ENCODE assay signal across 25 mouse cellular contexts in the genomic region with DNA sequence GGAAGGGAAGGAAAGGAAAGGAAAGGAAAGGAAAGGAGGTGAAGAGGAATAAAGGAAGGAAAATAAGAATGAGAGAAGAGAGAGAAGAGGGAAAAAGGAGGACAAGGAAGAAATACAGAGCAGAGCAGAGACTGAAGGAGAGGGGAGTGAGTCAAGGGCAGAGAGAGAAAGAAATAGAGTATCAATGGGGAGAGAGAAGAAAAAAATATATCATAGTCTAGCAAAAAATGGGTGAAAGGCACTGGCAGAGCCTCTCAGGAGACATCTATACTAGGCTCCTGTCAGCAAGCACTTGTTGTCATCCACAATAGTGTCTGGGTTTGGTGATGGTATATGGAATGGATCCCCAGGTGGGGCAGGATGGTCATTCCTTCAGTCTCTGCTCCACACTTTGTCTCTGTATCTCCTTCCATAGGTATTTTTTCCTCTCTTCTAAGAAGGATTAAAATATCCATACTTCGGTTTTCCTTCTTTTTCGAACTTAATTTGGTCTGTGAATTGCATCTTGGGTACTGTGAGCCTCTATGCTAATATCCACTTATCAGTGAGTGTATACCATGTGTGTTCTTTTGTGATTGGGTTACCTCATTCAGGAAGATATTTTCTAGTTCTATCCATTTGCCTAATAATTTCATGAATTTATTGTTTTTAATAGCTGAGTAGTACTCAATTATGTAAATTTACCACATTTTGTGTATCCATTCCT. TPM values are rescaled to one million over a fixed set of nuclear protein-coding genes. Genes with fewer than 3 reads are reported as not detected.
DNase-seq lines count a peak whose midpoint lies in the region; ATAC-seq and TF ChIP-seq lines count a peak whose summit lies in the region.
"Had no signal": no experiment of that assay in that cellular context is flagged by ENCODE, and none has a peak within 500 bp of the region (broad histone marks: within the 10 kb centered on the region; RNA-seq: fewer than 3 reads in every experiment).

No protein-coding gene starts in this region.

- TF ChIP-seq CTCF in G1E (IDR thresholded peaks at IDR 0.05; ENCODE audit: low read depth, low read length) = no peak
- no peak for TF ChIP-seq CTCF in MEL (IDR thresholded peaks at IDR 0.05 in 2 of 3, conservative IDR thresholded peaks at IDR 0.05 in 1 of 3; ENCODE audit: control insufficient read depth in 1 of 3, insufficient read depth in 1 of 3, low read depth in 2 of 3, low read length in 3 of 3, poor library complexity in 1 of 3, severe bottlenecking in 1 of 3)

- H3K27me3 ChIP-seq in G1E (ENCODE audit: insufficient read depth, low read length) (no peaks in the 10 kb centered on the region), MEL (ENCODE audit: control insufficient read depth in 1 of 2, insufficient read depth in 2 of 2, low read length in 2 of 2) (no peaks in the 10 kb centered on the region)
- H3K27me3 ChIP-seq: CH12.LX, Patski had no signal

- peak overlapping the region; percentile 83 for H3K27ac ChIP-seq in MEL (ENCODE audit: control insufficient read depth, low read depth, low read length)

- H3K9me3 ChIP-seq in G1E (replicated peaks) (no peaks in the 10 kb centered on the region), MEL (replicated peaks; ENCODE audit: insufficient read depth, low read length) (no peaks in the 10 kb centered on the region)

- peak in 1 of 2 experiments; percentile 57; a peak in 2 of 4 replicates for TF ChIP-seq POLR2A in MEL (IDR thresholded peaks at IDR 0.05; ENCODE audit: control insufficient read depth in 1 of 2, insufficient read depth in 1 of 2, low read depth in 1 of 2, low read length in 2 of 2, poor library complexity in 1 of 2)

- ATAC-seq in G1E (ENCODE audit: extremely low read depth, insufficient number of reproducible peaks, low FRiP score, poor library complexity, severe bottlenecking) = no peak
- ATAC-seq: activated CD4-positive, CD25-positive, alpha-beta regulatory T cell, adult 4 months; CD4-positive, CD25-positive, alpha-beta regulatory T cell, adult 4 months; Patski had no signal

- H3K9ac ChIP-seq in MEL (ENCODE audit: control insufficient read depth, low read depth, low read length, poor library complexity, severe bottlenecking) = peak overlapping the region; percentile 62

- TF ChIP-seq RAD21 in MEL (IDR thresholded peaks at IDR 0.05; ENCODE audit: low read depth, low read length) = no peak

- DNase-seq in G1E (ENCODE audit: low spot score) (no peak), MEL (ENCODE audit: low read depth, low spot score) (peak; percentile 61)
- no peak for DNase-seq in left cerebral cortex, adult 18-20 months (ENCODE audit: low spot score in 2 of 2)
- no peak for DNase-seq in kidney, adult 9 months
- DNase-seq: adrenal gland, adult 2 months; adrenal gland, adult 8-10 months; adrenal gland, postnatal 10 days; adrenal gland, postnatal 14 days; adrenal gland, postnatal 25 days; adrenal gland, postnatal 36 days; B cell, adult 2 months; cerebellum, adult 11 months; cerebellum, adult 11-12 months; cerebellum, adult 18-20 months; cerebellum, adult 2 months; cerebellum, adult 8-10 months had no signal

- peaks cover 2% of the 10 kb centered on the region; the same call in 1 of the 2 replicates for H3K79me2 ChIP-seq in MEL (ENCODE audit: control insufficient read depth, insufficient read depth, low read length, poor library complexity)

- H3K36me3 ChIP-seq in G1E (replicated peaks) (no peaks in the 10 kb centered on the region), MEL (ENCODE audit: control insufficient read depth in 1 of 2, insufficient read depth in 2 of 2, low read length in 2 of 2) (peaks cover 0 to 14% of the 10 kb centered on the region in 2 experiments; a peak in 2 of 4 replicates)

- H3K4me3 ChIP-seq in G1E (ENCODE audit: low read depth, low read length) = peak overlapping the region; percentile 61
- H3K4me3 ChIP-seq in MEL (ENCODE audit: control insufficient read depth in 1 of 2, insufficient read depth in 1 of 2, low read depth in 2 of 2, low read length in 2 of 2) = peak overlapping the region; percentile 44 to 62

- TF ChIP-seq EP300 in MEL (IDR thresholded peaks at IDR 0.05; ENCODE audit: low read depth in 1 of 2, low read length in 2 of 2) = 0 out of 4 replicates have a peak, but pooled peaks of 1 of the 2 experiments have one; percentile 20

- H3K4me1 ChIP-seq in G1E (ENCODE audit: insufficient read depth, low read depth, low read length) (peaks cover 24% of the 10 kb centered on the region), MEL (ENCODE audit: control insufficient read depth in 1 of 2, insufficient read depth in 2 of 2, low read length in 2 of 2) (peaks cover 0 to 11% of the 10 kb centered on the region in 2 experiments)

TF ChIP-seq in MEL, 35 proteins besides CTCF, POLR2A, EP300 and RAD21:
- peak; percentile 25; the same call in 1 of the 2 replicates for TF ChIP-seq ETS1 (IDR thresholded peaks at IDR 0.05; ENCODE audit: low read depth, low read length)
- TF ChIP-seq POLR2AphosphoS2 (IDR thresholded peaks at IDR 0.05; ENCODE audit: low read length) = peak; percentile 58; the same call in 1 of the 2 replicates
- TF ChIP-seq TBP (IDR thresholded peaks at IDR 0.05; ENCODE audit: low read depth, low read length) = peak; percentile 95
- peak; percentile 63 for TF ChIP-seq GATA1 (IDR thresholded peaks at IDR 0.05; ENCODE audit: low read depth, low read length)
- TF ChIP-seq TCF12 (IDR thresholded peaks at IDR 0.05; ENCODE audit: low read depth, low read length) = peak; percentile 26; the same call in 1 of the 2 replicates
- TF ChIP-seq POLR2AphosphoS5 (IDR thresholded peaks at IDR 0.05; ENCODE audit: borderline replicate concordance, low read depth, low read length) = no peak
- TF ChIP-seq JUND (IDR thresholded peaks at IDR 0.05; ENCODE audit: low read depth, low read length) = no peak
- TF ChIP-seq ZMIZ1 (IDR thresholded peaks at IDR 0.05; ENCODE audit: low read depth, low read length) = peak; percentile 91; the same call in 1 of the 2 replicates
- no peak for TF ChIP-seq CHD2 (IDR thresholded peaks at IDR 0.05; ENCODE audit: low read length)
- TF ChIP-seq KAT2A (conservative IDR thresholded peaks at IDR 0.05; ENCODE audit: low read depth, low read length) = no peak
- TF ChIP-seq BHLHE40 (IDR thresholded peaks at IDR 0.05; ENCODE audit: borderline replicate concordance, low read depth, low read length) = no peak
- peak; percentile 57 for TF ChIP-seq NELFE (IDR thresholded peaks at IDR 0.05; ENCODE audit: low read depth, low read length)

RNA-seq across cellular contexts. Expression of a gene that starts 14.4 kb away (rescaled TPM):
- total RNA-seq in G1E (2014; fragmentation: Nextera tagmentation) (not detected in 2 replicates), G1E (2017) (0.12 and 0.27 TPM in 2 replicates), MEL (2012; rRNA removed) (0.08 TPM in 1 of 2 replicates, not detected in the other)
- polyA plus RNA-seq in G1E (2012) (not detected in 2 replicates), MEL (2012; ENCODE audit: insufficient read depth in 1 of 2, insufficient read length in 2 of 2, low read depth in 1 of 2, low replicate concordance in 2 of 2, missing spikeins in 1 of 2) (not detected)
- total RNA-seq in left cerebral cortex, adult 18-20 months (2021) = not detected
- total RNA-seq: adrenal gland, adult 18-20 months; adrenal gland, adult 2 months; adrenal gland, adult 8-10 months; adrenal gland, postnatal 10 days; adrenal gland, postnatal 14 days; adrenal gland, postnatal 25 days; adrenal gland, postnatal 36 days; adrenal gland, postnatal 4 days; CH12.LX; ES-E14 had no signal
- polyA plus RNA-seq: activated CD4-positive, CD25-positive, alpha-beta regulatory T cell, adult 4 months; adrenal gland, adult 2 months; brain, embryonic 14.5 days; C2C12; CD4-positive, CD25-positive, alpha-beta regulatory T cell, adult 4 months; cerebellum, adult 2 months; Patski had no signal

RNA-seq across cellular contexts. Expression of a gene that starts 31.7 kb away (rescaled TPM):
- total RNA-seq in G1E (2014; fragmentation: Nextera tagmentation) (not detected in 2 replicates), G1E (2017) (0.27 and 0.46 TPM in 2 replicates), MEL (2012; rRNA removed) (1.2 and 3.0 TPM in 2 replicates)
- polyA plus RNA-seq in G1E (2012) (not detected in 2 replicates), MEL (2012; ENCODE audit: insufficient read depth in 1 of 2, insufficient read length in 2 of 2, low read depth in 1 of 2, low replicate concordance in 2 of 2, missing spikeins in 1 of 2) (1 to 10 TPM in 1 of 2 experiments, not detected in 1; 3.5 TPM)
- total RNA-seq in left cerebral cortex, adult 18-20 months (2021) = not detected
- total RNA-seq: adrenal gland, adult 18-20 months; adrenal gland, adult 2 months; adrenal gland, adult 8-10 months; adrenal gland, postnatal 10 days; adrenal gland, postnatal 14 days; adrenal gland, postnatal 25 days; adrenal gland, postnatal 36 days; adrenal gland, postnatal 4 days; CH12.LX; ES-E14 had no signal
- polyA plus RNA-seq: activated CD4-positive, CD25-positive, alpha-beta regulatory T cell, adult 4 months; adrenal gland, adult 2 months; brain, embryonic 14.5 days; C2C12; CD4-positive, CD25-positive, alpha-beta regulatory T cell, adult 4 months; cerebellum, adult 2 months; Patski had no signal

RNA-seq across cellular contexts. Expression of a gene that starts 33.6 kb away (rescaled TPM):
- total RNA-seq in G1E (2014; fragmentation: Nextera tagmentation) (0.98 TPM in 1 of 2 replicates, not detected in the other), G1E (2017) (0.11 and 0.46 TPM in 2 replicates), MEL (2012; rRNA removed) (not detected in 2 replicates)
- polyA plus RNA-seq in G1E (2012) (not detected in 2 replicates), MEL (2012; ENCODE audit: insufficient read depth in 1 of 2, insufficient read length in 2 of 2, low read depth in 1 of 2, low replicate concordance in 2 of 2, missing spikeins in 1 of 2) (not detected)
- total RNA-seq in left cerebral cortex, adult 18-20 months (2021) = not detected
- total RNA-seq: adrenal gland, adult 18-20 months; adrenal gland, adult 2 months; adrenal gland, adult 8-10 months; adrenal gland, postnatal 10 days; adrenal gland, postnatal 14 days; adrenal gland, postnatal 25 days; adrenal gland, postnatal 36 days; adrenal gland, postnatal 4 days; ES-E14 had no signal
- polyA plus RNA-seq: activated CD4-positive, CD25-positive, alpha-beta regulatory T cell, adult 4 months; adrenal gland, adult 2 months; brain, embryonic 14.5 days; C2C12; cerebellum, adult 2 months; Patski had no signal
